Mouse (Mus musculus) erythroblast, embryonic 14.5 days (primary cell): Measurements from ENCODE around the gene Iah1.

Source experiments
- GATA1 ChIP-seq: IDR thresholded peaks from 2 replicates; pipeline ENCODE4 v1.6.1; 2012; ENCODE audit warnings: low read length, inconsistent platforms, mixed read lengths
- TAL1 ChIP-seq: IDR thresholded peaks from 3 replicates; pipeline ENCODE4 v1.6.1; 2012; ENCODE audit warnings: low read length, inconsistent platforms, mixed read lengths

DNA sequence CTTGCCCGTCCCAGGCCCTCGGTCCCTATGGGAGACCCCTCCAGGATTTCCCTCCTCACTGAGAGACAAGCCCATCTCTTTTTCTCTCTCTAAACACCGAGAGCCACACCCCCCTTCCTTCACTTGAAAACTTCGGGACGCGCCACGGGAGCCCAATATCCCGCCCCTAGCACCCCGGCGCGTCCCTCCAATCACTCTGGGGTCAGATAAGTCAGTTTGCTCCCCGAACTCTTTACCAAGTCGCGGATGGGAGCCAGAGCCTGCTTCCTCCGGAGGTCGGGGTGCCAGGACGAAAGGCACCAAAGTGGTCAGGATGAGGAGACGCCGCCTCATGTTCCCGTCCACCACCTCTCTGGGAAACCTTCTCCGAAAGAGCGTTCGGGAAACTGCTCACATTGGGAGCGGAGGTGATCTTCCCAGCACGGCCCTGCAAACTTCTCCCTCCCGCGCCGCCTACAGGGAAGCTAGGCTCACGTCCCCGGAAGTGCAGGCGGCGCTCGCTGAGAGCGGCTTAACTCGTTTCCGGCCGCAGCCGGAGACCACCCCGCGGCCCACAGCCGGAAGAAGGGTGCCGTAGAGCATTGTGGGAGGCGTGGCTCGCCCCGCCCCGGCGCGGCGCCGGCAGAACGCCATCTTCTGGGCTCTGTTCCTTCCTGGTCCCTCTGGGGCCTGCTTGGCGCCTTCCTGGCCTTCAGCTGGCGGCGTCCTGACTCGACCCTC is 57.1 kb downstream of the Iah1 start, which contains the start of gene Adam17:
- TF ChIP-seq GATA1, result no peak
- TF ChIP-seq TAL1, result no peak
